Mouse (Mus musculus): ENCODE data around the gene Omp.

GRCm38 (mm10) chr7:98152400-98152799, 7.1 kb upstream of the Omp start:
- TF ChIP-seq MYOG (IDR thresholded peaks at IDR 0.05; ENCODE audit: control insufficient read depth in 1 of 3, insufficient read depth in 1 of 3, insufficient read length in 2 of 3, low read depth in 2 of 3) (no peak), TCF12 (IDR thresholded peaks at IDR 0.05; ENCODE audit: insufficient read depth, poor library complexity, severe bottlenecking) (no peak), POLR2A (IDR thresholded peaks at IDR 0.05; ENCODE audit: insufficient read length, low read depth) (no peak), E2F4 (IDR thresholded peaks at IDR 0.05; ENCODE audit: insufficient read depth) (no peak), MAX (IDR thresholded peaks at IDR 0.05; ENCODE audit: low read depth) (no peak)

Data from myocyte (in vitro differentiated cells).